Mouse (Mus musculus): ENCODE data around the gene Eif4h. TPM values are rescaled to one million over a fixed set of nuclear protein-coding genes. Genes with fewer than 3 reads are reported as not detected.

The Eif4h gene
- polyA plus RNA-seq (2017; shearing (Covaris generic)) = 100 to 1,000 TPM; 227 to 229 TPM

GRCm38 (mm10) chr5:134639269-134639682, at the start of gene Eif4h:
TSS of gene Eif4h (minus strand) at chr5:134639490.

GRCm38 (mm10) chr5:134688086-134688717, 48.9 kb upstream of the Eif4h start, which contains the start of gene Limk1:
TSS of gene Limk1 (minus strand) at chr5:134688598.

DNA sequence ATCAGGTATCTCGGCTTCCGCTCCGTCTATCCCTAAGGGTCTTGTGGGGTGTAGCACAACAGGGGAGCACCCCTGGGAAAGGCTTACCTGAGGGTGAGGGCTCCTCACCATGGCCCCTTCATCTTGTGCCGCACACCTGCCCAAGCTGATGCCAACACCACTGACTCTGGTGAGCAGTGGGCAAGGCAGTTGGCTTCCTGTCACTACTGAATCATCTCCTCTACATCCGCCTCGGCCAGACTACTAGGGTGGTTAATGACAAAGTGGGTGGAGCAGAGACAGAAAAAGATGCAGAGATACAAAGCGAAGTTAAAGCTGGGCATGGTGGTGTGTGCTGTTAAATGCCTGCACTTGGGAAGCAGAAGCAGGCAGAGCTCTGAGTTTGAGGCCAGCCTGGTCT, 24.5 kb downstream of the Eif4h start, which contains the start of gene Lat2:
Lat2 (minus strand) TSS at position 224 of the 400 bp plus-strand sequence.

DNA sequence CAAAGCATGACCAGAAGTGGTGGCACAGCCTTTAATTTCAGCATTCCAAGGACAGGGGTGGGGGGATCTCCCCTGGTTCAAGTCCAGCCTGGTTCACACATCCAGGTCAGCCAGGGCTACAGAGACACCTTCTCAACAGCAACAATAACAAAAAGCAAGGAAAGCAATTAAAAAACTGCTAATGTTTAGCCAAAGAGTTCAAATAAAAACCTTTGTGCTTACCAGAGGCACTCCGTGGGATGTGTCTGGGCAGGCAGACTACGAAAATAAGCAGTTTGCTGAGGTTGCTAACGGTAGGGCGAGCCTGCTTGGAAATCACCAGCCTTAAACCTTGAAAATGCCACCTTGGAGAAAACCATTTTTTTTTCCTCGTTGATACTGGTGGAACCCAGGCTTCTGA, 58.1 kb downstream of the Eif4h start, which contains the start of gene Rfc2:
Rfc2 (plus strand) TSS at position 221 of the 400 bp plus-strand sequence.

Other genes with a start within 250 kb of the Eif4h start
- 10 to 100 TPM; 16.5 to 17.4 TPM for gene Gtf2ird1, start 182.8 kb downstream of the Eif4h start, polyA plus RNA-seq (2017; shearing (Covaris generic))
- gene Clip2, start 87.1 kb downstream of the Eif4h start, polyA plus RNA-seq (2017; shearing (Covaris generic)) = 1 to 10 TPM; 1.7 to 2.4 TPM
- gene Syna, start 79.3 kb downstream of the Eif4h start, polyA plus RNA-seq (2017; shearing (Covaris generic)) = not detected
- 100 to 1,000 TPM; 159 to 188 TPM for gene Rfc2, start 58.1 kb downstream of the Eif4h start, polyA plus RNA-seq (2017; shearing (Covaris generic))
- gene Lat2, start 24.5 kb downstream of the Eif4h start, polyA plus RNA-seq (2017; shearing (Covaris generic)) = 1 to 10 TPM; 9.0 to 9.7 TPM
- gene Limk1, start 49.1 kb upstream of the Eif4h start, polyA plus RNA-seq (2017; shearing (Covaris generic)) = 10 to 100 TPM; 17.4 to 28.1 TPM
- under 1 TPM; 0.19 to 0.37 TPM for gene Eln, start 107.8 kb upstream of the Eif4h start, polyA plus RNA-seq (2017; shearing (Covaris generic))